Mouse (Mus musculus) liver, embryonic 11.5 days (tissue): ENCODE measurements at regions not wholly inside any gene's neighbourhood (a gene's known extent, or its start where the extent isn't known, plus 50 kb on each side); places are given as distances from the start of the nearest gene placed in this dataset.

Source experiments
- ATAC-seq: fragments of 200-750 bp; cut with Nextera tagmentation; replicated peaks from 2 replicates; pipeline ENCODE4 v1.8.0; 2017; ENCODE audit warnings: moderate number of reproducible peaks, mild to moderate bottlenecking, moderate TSS enrichment, moderate library complexity; ENCODE audit not compliant: low FRiP score
- DNase-seq: peaks from one replicate; pipeline ENCODE4 v3.0.0-alpha.2; 2017; ENCODE audit warnings: low spot score
- H3K27ac ChIP-seq: fragments of 300-500 bp; sonication (generic); 2 replicates; pipeline ENCODE4 v1.5.1; 2014; ENCODE audit warnings: mild to moderate bottlenecking, low read depth, low read length, control low read depth
- H3K27me3 ChIP-seq: fragments of 300-500 bp; sonication (generic); replicated peaks from 2 replicates; pipeline ENCODE4 v1.6.1; 2014; ENCODE audit warnings: low read length, mixed read lengths; ENCODE audit not compliant: control insufficient read depth, insufficient read depth
- H3K36me3 ChIP-seq: fragments of 300-500 bp; sonication (generic); 2 replicates; pipeline ENCODE4 v1.6.1; 2014; ENCODE audit warnings: mild to moderate bottlenecking, low read length, moderate library complexity, mixed read lengths; ENCODE audit not compliant: control insufficient read depth, insufficient read depth
- H3K4me1 ChIP-seq: fragments of 300-500 bp; sonication (generic); replicated peaks from 2 replicates; pipeline ENCODE4 v1.6.1; 2014; ENCODE audit warnings: low read length, mixed read lengths; ENCODE audit not compliant: control insufficient read depth, insufficient read depth
- H3K4me2 ChIP-seq: fragments of 300-500 bp; sonication (generic); 2 replicates; pipeline ENCODE4 v1.6.1; 2014; ENCODE audit warnings: mild to moderate bottlenecking, control low read depth, moderate library complexity
- H3K4me3 ChIP-seq: fragments of 300-500 bp; sonication (generic); 2 replicates; pipeline ENCODE4 v1.5.1; 2014; ENCODE audit warnings: low read depth, low read length, control low read depth
- H3K9ac ChIP-seq: fragments of 300-500 bp; sonication (generic); 2 replicates; pipeline ENCODE4 v1.6.1; 2014; ENCODE audit warnings: low read depth, low read length, control low read depth
- H3K9me3 ChIP-seq: fragments of 300-500 bp; sonication (generic); 2 replicates; pipeline ENCODE4 v1.6.1; 2016; ENCODE audit warnings: low read length, inconsistent platforms, mixed read lengths; ENCODE audit not compliant: control insufficient read depth
- WGBS: fragments of 180-500 bp; shearing (Covaris S2); extraction: QIAGEN DNeasy Blood & Tissue Kit; methylation state at CpG from one replicate; pipeline ENCODE4 v1.1.7; 2014; 5-methylcytosine and 5-hydroxymethylcytosine counted together

- ATAC-seq (no peak), DNase-seq (no peak)
- Histone ChIP-seq H3K9ac (no peak overlapping the region), H3K4me3 (no peak overlapping the region), H3K9me3 (no peaks in the 10 kb centered on the region), H3K27me3 (no peaks in the 10 kb centered on the region), H3K27ac (no peak overlapping the region), H3K4me1 (no peaks in the 10 kb centered on the region), H3K36me3 (no peaks in the 10 kb centered on the region), H3K4me2 (no peak overlapping the region)
- WGBS = 71% methylated on average over 4 of the region's 4 CpGs
These were observed 158.3 kb upstream of the Ptprz1 start for GRCm38 (mm10) chr6:22716864-22717557.

GRCm38 (mm10) chr6:22716144-22716856, 159.0 kb upstream of the Ptprz1 start:
- H3K9me3 ChIP-seq = no peaks in the 10 kb centered on the region
- WGBS = 66% methylated on average over 7 of the region's 7 CpGs
- DNase-seq = no peak
- no peak overlapping the region for H3K9ac ChIP-seq
- no peak for ATAC-seq
- H3K36me3 ChIP-seq = no peaks in the 10 kb centered on the region
- H3K4me1 ChIP-seq = no peaks in the 10 kb centered on the region
- H3K4me2 ChIP-seq = no peak overlapping the region
- H3K27ac ChIP-seq = no peak overlapping the region
- H3K27me3 ChIP-seq = no peaks in the 10 kb centered on the region
- H3K4me3 ChIP-seq = no peak overlapping the region

GRCm38 (mm10) chr6:22698187-22698586, 177.1 kb upstream of the Ptprz1 start:
- Histone ChIP-seq H3K27me3 (no peaks in the 10 kb centered on the region), H3K27ac (no peak overlapping the region), H3K4me1 (no peaks in the 10 kb centered on the region), H3K9ac (no peak overlapping the region), H3K4me3 (no peak overlapping the region), H3K9me3 (no peaks in the 10 kb centered on the region), H3K4me2 (no peak overlapping the region), H3K36me3 (no peaks in the 10 kb centered on the region)
- DNase-seq = no peak
- ATAC-seq = no peak

- Histone ChIP-seq H3K4me1 (no peaks in the 10 kb centered on the region), H3K27ac (no peak overlapping the region), H3K36me3 (no peaks in the 10 kb centered on the region), H3K27me3 (no peaks in the 10 kb centered on the region), H3K9ac (no peak overlapping the region), H3K4me3 (no peak overlapping the region), H3K9me3 (0 out of 2 replicates have a peak, but pooled peaks cover 2% of the 10 kb centered on the region), H3K4me2 (no peak overlapping the region)
- ATAC-seq = no peak
- WGBS = 81% methylated on average over 7 of the region's 7 CpGs
- DNase-seq = no peak
These were observed 186.6 kb upstream of the Ptprz1 start for GRCm38 (mm10) chr6:22688678-22689126.

- Histone ChIP-seq H3K9ac (no peak overlapping the region), H3K27ac (no peak overlapping the region), H3K9me3 (no peaks in the 10 kb centered on the region), H3K36me3 (no peaks in the 10 kb centered on the region), H3K4me3 (no peak overlapping the region), H3K4me1 (no peaks in the 10 kb centered on the region), H3K27me3 (no peaks in the 10 kb centered on the region), H3K4me2 (no peak overlapping the region)
- DNase-seq = no peak
- WGBS = 59% methylated on average over 1 of the region's 1 CpGs
- ATAC-seq = no peak
These were observed 200.7 kb upstream of the Ptprz1 start for GRCm38 (mm10) chr6:22674586-22674929.

- DNase-seq (no peak), ATAC-seq (no peak)
- no peaks in the 10 kb centered on the region for H3K36me3 ChIP-seq
- no peak overlapping the region for H3K27ac ChIP-seq
- no peaks in the 10 kb centered on the region for H3K27me3 ChIP-seq
- no peak overlapping the region for H3K4me2 ChIP-seq
- H3K9ac ChIP-seq = no peak overlapping the region
- 83% methylated on average over 2 of the region's 2 CpGs for WGBS
- H3K9me3 ChIP-seq = no peaks in the 10 kb centered on the region
- H3K4me3 ChIP-seq = no peak overlapping the region
- H3K4me1 ChIP-seq = no peaks in the 10 kb centered on the region
These were observed 201.2 kb upstream of the Ptprz1 start for GRCm38 (mm10) chr6:22673919-22674585.

GRCm38 (mm10) chr6:22671524-22671923, 203.8 kb upstream of the Ptprz1 start:
- no peaks in the 10 kb centered on the region for H3K9me3 ChIP-seq
- H3K4me2 ChIP-seq = no peak overlapping the region
- DNase-seq (no peak), ATAC-seq (no peak)
- no peak overlapping the region for H3K4me3 ChIP-seq
- H3K36me3 ChIP-seq = no peaks in the 10 kb centered on the region
- 75% methylated on average over 1 of the region's 1 CpGs for WGBS
- no peak overlapping the region for H3K27ac ChIP-seq
- H3K27me3 ChIP-seq = no peaks in the 10 kb centered on the region
- H3K9ac ChIP-seq = no peak overlapping the region
- H3K4me1 ChIP-seq = no peaks in the 10 kb centered on the region

- ATAC-seq = no peak
These were observed 206.9 kb upstream of the Ptprz1 start for GRCm38 (mm10) chr6:22668190-22668975.

More at GRCm38 (mm10) chr6:22668190-22668975, 206.9 kb upstream of the Ptprz1 start:
- no peaks in the 10 kb centered on the region for H3K27me3 ChIP-seq
- no peak overlapping the region for H3K9ac ChIP-seq
- H3K4me3 ChIP-seq = no peak overlapping the region
- H3K36me3 ChIP-seq = no peaks in the 10 kb centered on the region
- H3K27ac ChIP-seq = no peak overlapping the region
- no peak overlapping the region for H3K4me2 ChIP-seq
- DNase-seq = no peak
- H3K9me3 ChIP-seq = no peaks in the 10 kb centered on the region
- no peaks in the 10 kb centered on the region for H3K4me1 ChIP-seq
- WGBS = 74% methylated on average over 7 of the region's 7 CpGs
